Mouse (Mus musculus): ENCODE results near the gene Cactin. TPM values are rescaled to one million over a fixed set of nuclear protein-coding genes. Genes with fewer than 3 reads are reported as not detected.

Cactin gene
- polyA plus RNA-seq (2012; rRNA removed): 31.5 and 31.9 TPM in 2 replicates

DNA sequence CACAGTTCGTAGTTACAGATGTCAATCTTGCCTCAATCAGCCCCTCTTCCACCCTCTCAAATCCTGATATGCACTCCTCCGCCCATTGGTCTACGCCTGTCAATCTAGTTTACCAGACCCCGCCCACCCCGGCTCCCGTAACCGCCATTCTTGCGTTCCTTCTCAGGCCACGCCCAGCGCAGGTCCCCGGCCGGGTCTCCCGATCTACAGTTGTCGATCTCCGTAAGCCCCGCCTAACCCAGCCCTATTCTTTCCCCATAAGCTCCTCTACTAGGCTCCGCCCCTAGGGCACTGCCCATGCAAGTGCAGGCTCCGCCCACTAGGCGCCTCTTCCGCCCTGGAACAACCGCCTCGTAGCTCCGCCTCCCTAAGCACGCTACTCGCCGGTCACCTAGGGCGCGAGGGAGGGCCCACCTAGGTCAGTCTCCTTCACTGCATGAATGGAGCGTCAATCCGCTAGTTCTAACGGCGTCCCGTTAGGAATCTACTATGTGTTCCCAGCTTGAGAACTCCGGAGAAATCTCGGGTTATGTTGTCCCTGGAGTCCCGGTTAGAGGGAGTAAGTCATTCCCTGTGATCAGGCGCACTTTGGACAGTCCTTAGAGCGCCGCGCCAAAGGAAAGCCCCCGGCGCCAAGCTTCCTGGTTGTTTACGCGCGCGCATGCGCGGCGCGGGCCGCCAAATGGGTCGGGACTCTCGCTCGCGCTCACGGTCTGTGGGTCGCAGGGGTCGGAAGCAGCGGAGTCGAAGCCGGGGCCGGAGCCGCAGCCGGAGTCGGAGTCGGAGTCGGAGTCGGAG, at the start of gene Cactin:
TSS of gene Cactin (plus strand) at position 554 of the 798 bp plus-strand sequence.
- peak; percentile 99 for DNase-seq (ENCODE audit: extremely low spot score in 1 of 2, low spot score in 1 of 2)

DNA sequence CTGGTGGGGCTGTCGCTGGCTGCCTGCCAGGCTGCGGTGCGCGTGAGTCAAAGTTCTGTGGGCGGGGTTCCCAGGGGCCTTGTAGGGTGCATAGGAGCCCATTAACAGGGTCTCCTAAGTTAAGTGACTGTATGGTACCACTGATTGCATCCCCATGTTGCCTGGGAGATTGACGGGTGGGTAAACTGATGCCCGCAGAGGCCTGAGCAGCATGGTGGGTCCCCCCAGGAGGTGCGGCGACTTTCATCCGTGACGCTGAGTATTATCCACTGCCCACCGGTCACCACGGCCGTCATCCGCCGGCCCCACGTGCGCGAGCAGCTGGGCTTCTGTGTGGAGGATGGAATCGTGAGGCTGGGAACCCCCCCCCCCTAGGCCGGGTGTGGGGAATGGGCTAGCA, 48.5 kb upstream of the Cactin start:
- no peak for DNase-seq (ENCODE audit: extremely low spot score in 1 of 2, low spot score in 1 of 2)

- no peak for DNase-seq (ENCODE audit: extremely low spot score in 1 of 2, low spot score in 1 of 2)
These were observed 47.1 kb upstream of the Cactin start for GRCm38 (mm10) chr10:81273842-81274241.

- no peak for DNase-seq (ENCODE audit: extremely low spot score in 1 of 2, low spot score in 1 of 2)
These were observed 43.2 kb upstream of the Cactin start for GRCm38 (mm10) chr10:81277676-81278075.

- DNase-seq (ENCODE audit: extremely low spot score in 1 of 2, low spot score in 1 of 2): no peak
These were observed 41.4 kb upstream of the Cactin start for GRCm38 (mm10) chr10:81279496-81279895.

DNA sequence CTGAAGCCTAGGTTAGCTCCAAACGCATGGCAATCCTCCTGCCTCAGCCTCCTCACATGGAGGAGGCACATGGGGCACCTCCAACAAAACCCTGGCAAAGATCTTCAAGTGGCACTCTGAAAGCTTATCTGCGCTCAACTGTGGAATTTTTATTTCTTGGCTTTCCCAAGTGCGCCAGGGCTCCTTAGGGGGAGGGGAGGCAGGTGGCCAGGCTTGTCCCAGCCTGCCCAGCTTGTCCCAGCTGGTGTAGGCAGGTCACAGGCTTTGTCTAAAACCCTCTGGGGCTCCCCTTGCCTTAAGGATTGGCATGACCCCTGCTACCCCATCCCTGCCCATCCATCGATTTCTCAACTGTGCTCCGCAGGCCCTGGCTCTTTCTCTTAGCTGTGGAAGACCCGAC, 36.7 kb upstream of the Cactin start:
- DNase-seq (ENCODE audit: extremely low spot score in 1 of 2, low spot score in 1 of 2): no peak

GRCm38 (mm10) chr10:81284719-81285118, 36.2 kb upstream of the Cactin start:
- no peak for DNase-seq (ENCODE audit: extremely low spot score in 1 of 2, low spot score in 1 of 2)

DNA sequence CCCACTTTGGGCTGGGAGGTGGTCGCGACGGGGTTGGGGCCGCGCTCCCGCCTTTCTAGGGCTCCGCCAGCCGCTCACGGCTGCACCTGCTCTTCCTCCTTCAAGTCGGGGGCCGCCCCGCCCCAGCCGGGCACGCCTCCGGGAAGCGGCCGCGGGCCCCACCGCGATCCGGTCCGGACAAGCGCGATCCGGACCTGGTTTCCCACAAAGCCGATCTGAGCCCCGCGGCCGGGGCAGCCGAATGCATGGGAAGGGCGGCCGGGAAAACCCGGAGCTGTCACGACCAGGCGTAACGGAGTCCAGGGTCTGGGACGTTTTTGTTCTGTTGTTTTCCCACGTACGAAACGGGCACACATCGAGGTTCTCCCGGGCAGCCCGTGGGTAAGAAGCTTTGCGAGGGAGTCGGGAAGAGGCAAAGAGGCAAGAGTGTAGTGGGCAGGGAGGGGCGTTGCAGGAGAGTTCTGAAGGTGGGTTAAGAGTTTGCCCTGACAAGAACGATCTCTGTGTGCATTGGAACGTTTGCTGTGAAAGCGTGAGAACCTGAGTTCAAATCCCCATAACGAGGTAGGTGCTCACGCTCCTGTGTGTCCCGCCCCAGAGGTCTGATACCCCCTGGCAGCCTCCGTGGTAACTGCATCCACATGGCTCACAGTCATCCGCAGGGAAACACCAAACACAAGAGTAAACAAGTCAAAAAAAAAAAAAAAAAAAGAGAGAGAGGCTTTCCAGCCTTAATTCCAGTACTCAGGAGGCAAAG, 35.0 kb upstream of the Cactin start:
- peak in 1 of 2 experiments; percentile 86 for DNase-seq (ENCODE audit: extremely low spot score in 1 of 2, low spot score in 1 of 2)

- DNase-seq (ENCODE audit: extremely low spot score in 1 of 2, low spot score in 1 of 2): no peak
These were observed 34.3 kb upstream of the Cactin start for GRCm38 (mm10) chr10:81286586-81286985.

DNA sequence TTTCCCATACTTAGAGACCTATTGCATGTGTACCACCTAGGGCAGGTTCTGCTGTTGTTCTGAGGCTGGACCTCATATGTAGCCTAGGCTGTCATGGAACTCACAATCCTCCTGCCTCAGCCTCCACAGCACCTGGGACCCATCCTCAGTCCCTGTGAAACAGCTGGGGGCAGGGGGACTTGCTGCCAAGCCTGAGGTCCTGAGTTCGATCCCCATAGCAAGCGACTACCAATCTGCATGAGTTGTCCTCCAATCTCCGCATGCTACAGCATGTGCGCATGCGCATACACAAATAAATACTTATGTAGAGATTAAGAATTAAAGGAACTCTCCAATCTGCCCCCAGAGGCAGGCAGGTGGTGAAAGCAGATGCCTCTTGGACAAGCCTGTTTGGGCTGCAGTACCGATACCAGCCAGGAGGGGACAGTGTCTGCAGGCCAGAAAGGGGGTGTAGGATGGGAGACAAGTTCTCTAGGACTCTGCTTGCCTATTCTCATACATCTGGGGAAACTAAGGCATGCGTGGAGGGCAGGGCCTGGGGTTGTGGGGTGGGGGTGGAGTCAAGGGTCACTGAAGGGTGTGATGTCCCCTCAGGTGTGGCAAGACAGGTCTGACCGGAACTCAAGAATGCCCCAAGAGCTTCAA, 33.3 kb upstream of the Cactin start:
- peak in 1 of 2 experiments; percentile 62 for DNase-seq (ENCODE audit: extremely low spot score in 1 of 2, low spot score in 1 of 2)

- DNase-seq (ENCODE audit: extremely low spot score in 1 of 2, low spot score in 1 of 2): no peak
These were observed 32.3 kb upstream of the Cactin start for GRCm38 (mm10) chr10:81288601-81289000.

GRCm38 (mm10) chr10:81289278-81289677, 31.6 kb upstream of the Cactin start:
- DNase-seq (ENCODE audit: extremely low spot score in 1 of 2, low spot score in 1 of 2): peak in 1 of 2 experiments; percentile 72

- no peak for DNase-seq (ENCODE audit: extremely low spot score in 1 of 2, low spot score in 1 of 2)
These were observed 31.1 kb upstream of the Cactin start for GRCm38 (mm10) chr10:81289811-81290210.

- DNase-seq (ENCODE audit: extremely low spot score in 1 of 2, low spot score in 1 of 2): peak in 1 of 2 experiments; percentile 4
These were observed 30.0 kb upstream of the Cactin start for GRCm38 (mm10) chr10:81290698-81291460.

GRCm38 (mm10) chr10:81291511-81292104, 29.3 kb upstream of the Cactin start, which contains the start of gene Tjp3:
Gene Tjp3 (minus strand): TSS chr10:81291581.
- peak in 1 of 2 experiments; percentile 5 for DNase-seq (ENCODE audit: extremely low spot score in 1 of 2, low spot score in 1 of 2)

DNA sequence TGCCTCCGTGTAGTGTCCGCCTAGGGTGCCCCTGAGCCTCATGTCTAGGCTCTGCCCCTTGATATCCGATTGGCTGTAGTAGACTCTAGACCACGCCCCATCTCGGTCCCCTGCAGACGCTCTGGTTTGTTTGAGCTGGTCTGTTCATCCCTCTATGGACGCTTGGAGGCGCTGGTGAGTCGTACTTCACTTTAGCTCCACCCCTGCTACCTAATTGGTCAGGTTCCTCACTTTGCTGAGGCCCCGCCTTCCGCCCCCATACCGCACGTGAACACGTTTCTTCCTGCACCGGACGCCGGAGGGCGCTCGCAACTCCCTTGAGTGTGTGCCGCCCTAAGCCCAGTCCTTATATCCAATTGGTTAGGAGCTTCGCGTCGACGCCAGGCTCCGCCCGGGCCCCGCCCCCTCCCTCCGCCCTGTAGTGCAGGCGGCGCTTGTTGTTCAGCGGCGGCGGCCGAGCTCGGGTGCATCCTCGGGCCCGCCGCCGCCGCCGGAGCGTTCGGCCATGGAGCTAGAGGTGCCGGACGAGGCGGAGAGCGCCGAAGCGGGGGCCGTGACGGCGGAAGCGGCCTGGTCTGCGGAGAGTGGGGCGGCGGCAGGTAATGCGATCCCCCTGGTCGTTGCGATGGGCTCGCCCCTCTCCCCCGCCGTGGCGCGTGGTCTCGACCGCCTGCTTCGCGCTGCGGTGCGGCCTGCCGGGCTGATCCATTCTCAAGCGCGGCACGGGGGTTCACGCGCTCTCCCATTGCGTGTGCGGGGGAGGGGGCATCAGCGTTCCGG, 28.2 kb upstream of the Cactin start, which contains the start of gene Pip5k1c:
TSS of gene Pip5k1c (plus strand) at position 410 of the 780 bp plus-strand sequence.
- DNase-seq (ENCODE audit: extremely low spot score in 1 of 2, low spot score in 1 of 2): peak in 1 of 2 experiments; percentile 100

GRCm38 (mm10) chr10:81293334-81294030, 27.4 kb upstream of the Cactin start:
- no peak for DNase-seq (ENCODE audit: extremely low spot score in 1 of 2, low spot score in 1 of 2)

- no peak for DNase-seq (ENCODE audit: extremely low spot score in 1 of 2, low spot score in 1 of 2)
These were observed 26.5 kb upstream of the Cactin start for GRCm38 (mm10) chr10:81294442-81294841.

All from frontal cortex, adult 2 months (tissue).